Mouse (Mus musculus) left cerebral cortex, adult 2 months (tissue): ENCODE measurements around the gene Josd2. TPM values are rescaled to one million over a fixed set of nuclear protein-coding genes. Genes with fewer than 3 reads are reported as not detected.

Experiments used
- DNase-seq, 2 experiments: peaks; one replicate each; pipeline ENCODE4 v3.0.0; 2021 to 2022; ENCODE audit warnings: low spot score in 2 of 2, mixed read lengths in 1 of 2; ENCODE audit errors: extremely low spot score in 1 of 2
- H3K27ac ChIP-seq: fragments of 200-600 bp; 2 replicates; pipeline ENCODE4 v1.8.1; 2022
- H3K4me3 ChIP-seq: fragments of 200-600 bp; 2 replicates; pipeline ENCODE4 v1.8.1; 2022
- CTCF ChIP-seq: fragments of 200-600 bp; IDR thresholded peaks from 2 replicates; pipeline ENCODE4 v1.8.1; 2022; ENCODE audit warnings: antibody characterized with exemption, mild to moderate bottlenecking, moderate library complexity
- intact Hi-C: fragments of 180-260 bp; cut with DNase I; formaldehyde crosslinking; loops from one replicate; pipeline ENCODE4 v1.15.1; 2025
- total RNA-seq, 2 experiments: library from RNA; stranded (reverse); gene quantifications; 2 replicates each; pipeline ENCODE4 v1.2.3; 2021

The Josd2 gene
- total RNA-seq, 2 experiments from 2014 or later, result 72.3 to 86.6 TPM

DNA sequence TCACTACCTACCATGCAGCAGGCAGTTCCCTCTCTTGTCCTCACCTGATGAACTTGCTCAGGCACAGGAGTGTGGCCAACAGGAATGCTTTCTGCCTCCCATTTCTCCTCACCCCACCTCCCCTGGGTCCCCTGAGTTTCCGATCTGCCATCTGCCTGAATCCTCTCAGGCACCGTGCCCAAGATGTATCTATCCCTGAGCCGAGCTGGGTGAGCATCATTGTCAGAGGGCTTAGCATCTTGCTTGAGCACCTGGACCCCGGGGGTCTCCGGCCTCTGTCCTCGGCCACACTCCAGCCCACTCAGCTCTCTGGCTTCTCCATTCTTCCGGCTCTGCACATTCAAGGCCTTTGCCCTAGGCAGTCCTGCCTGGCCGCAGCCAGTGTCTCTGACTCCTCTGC, 29.8 kb upstream of the Josd2 start:
- TF ChIP-seq CTCF, result no peak
- H3K27ac ChIP-seq, result no peak overlapping the region
- DNase-seq, result no peak
- intact Hi-C loops, result no loop called here
- no peak overlapping the region for H3K4me3 ChIP-seq

DNA sequence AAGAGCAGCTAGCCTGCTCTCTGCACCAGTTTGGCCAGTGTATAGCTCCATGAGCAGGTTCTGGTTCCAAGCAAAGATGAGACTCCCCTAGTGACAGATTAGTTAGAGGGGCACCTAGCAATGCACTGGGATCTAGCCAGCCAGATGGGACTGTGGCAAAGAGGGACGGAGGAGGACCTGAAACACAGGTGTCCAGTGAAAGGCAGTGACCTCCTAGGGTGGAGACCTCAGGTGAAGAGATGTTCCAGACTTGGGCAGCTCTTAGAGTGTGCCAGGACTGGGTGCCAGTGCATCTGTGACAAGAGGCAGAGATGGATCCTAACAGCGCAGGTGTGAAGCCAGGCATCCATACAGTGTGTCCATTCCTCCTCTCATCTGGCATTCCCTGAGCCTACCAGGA, 28.1 kb upstream of the Josd2 start:
- DNase-seq, result no peak
- intact Hi-C loops, result no loop called here
- no peak for TF ChIP-seq CTCF
- Histone ChIP-seq H3K27ac (no peak overlapping the region), H3K4me3 (no peak overlapping the region)

DNA sequence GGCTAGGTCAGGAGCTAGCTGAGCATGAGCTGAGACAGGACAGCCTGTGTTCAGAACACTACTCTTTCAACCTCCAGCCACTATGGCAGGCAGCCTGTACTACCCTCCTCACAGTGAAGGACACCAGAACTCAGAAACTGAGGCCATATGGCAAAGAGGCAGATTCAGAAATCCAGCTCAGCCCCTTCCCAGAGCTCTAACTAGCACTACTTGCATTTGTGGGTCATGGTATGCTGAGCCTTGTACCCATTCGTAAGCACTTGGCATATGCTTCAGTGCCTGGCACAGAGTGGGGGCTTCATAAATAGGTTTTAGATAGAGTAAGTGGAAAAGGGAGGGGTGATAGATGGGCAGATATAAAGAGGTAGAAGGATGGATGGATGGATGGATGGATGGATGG, 27.3 kb upstream of the Josd2 start:
- no peak for TF ChIP-seq CTCF
- Histone ChIP-seq H3K27ac (no peak overlapping the region), H3K4me3 (no peak overlapping the region)
- no peak for DNase-seq
- intact Hi-C loops, result no loop called here

DNA sequence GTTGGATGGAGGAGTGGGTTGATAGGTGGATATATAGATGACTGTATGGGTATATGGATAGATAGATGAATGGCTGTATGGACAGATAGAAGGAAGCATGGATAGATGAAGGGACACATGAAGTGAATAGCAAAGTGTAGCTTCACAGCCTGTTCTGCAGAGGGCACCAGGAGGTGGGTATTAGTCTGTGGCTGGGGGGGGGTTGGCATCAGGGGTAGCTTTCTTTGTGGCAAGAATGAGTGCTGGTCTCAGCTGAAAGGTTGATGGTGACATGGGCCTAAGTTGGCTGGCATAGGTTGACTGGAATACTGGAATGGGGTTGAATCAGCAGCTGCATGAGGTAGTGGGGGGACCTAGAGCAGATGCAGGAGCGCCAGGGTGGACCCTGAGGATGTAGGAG, 26.6 kb upstream of the Josd2 start:
- DNase-seq, result no peak
- intact Hi-C loops, result no loop called here
- TF ChIP-seq CTCF, result no peak
- peak overlapping the region; percentile 99 for H3K27ac ChIP-seq
- peak overlapping the region; percentile 19; the same call in 1 of the 2 replicates for H3K4me3 ChIP-seq

DNA sequence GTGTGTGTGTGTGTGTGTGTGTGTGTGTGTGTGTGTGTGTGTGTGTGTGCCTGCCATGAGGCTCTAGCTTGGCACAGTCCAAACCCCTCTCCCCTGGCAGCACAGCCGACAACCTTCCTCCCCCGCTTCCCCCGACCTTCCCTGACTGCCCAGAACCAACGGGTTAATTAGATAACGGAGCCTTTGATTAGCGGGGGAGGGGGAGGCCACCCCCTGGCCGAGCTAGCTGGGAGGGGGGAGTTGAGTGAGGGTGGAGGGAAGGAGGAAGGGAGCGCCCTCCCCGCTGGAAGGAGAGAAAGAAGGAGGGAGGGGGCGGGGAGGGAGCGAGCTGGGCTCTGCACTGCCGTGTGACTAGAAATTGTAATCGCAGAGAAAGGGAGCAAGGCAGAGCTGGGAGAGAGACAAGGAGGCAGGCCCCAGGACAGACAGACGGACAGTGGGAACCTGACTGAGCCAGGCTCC, 26.1 kb upstream of the Josd2 start:
- peak overlapping the region; percentile 78 for H3K4me3 ChIP-seq
- intact Hi-C loops, result loop anchor here (1.0 to 2.0 kb wide), 2 partner anchors 11 to 21 kb away; no protein-coding TSS in a partner anchor
- no peak for TF ChIP-seq CTCF

DNA sequence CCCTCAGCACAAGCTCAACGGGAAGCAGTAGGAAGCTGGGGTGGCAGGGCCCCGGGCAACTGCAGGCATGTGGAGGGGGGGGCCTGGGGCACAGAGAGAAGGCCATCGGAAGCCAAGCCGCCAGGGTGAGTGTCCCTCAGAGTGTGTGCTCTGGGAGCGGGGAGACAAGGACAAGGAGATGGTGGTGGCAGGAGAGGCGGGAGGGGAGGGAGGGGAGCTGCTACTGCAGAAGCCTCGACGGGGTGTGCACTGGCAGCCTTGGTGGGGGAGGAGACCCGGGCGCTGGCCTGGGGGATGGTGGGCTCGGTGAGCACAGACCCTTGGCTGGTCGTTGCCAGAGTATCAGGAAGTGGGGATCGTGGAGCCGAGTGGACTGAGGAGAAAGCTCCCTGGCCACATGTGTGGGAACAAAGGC, 25.4 kb upstream of the Josd2 start:
- TF ChIP-seq CTCF, result no peak
- H3K4me3 ChIP-seq, result peak overlapping the region; percentile 78
- peak; percentile 47 to 51 for DNase-seq
- H3K27ac ChIP-seq, result peak overlapping the region; percentile 99
- intact Hi-C loops, result loop anchor here (1.0 to 2.0 kb wide), 2 partner anchors 12 to 20 kb away; no protein-coding TSS in a partner anchor

More for the DNA sequence above, 26.1 kb upstream of the Josd2 start:
- H3K27ac ChIP-seq, result peak overlapping the region; percentile 99
- peak; percentile 64 to 67 for DNase-seq

DNA sequence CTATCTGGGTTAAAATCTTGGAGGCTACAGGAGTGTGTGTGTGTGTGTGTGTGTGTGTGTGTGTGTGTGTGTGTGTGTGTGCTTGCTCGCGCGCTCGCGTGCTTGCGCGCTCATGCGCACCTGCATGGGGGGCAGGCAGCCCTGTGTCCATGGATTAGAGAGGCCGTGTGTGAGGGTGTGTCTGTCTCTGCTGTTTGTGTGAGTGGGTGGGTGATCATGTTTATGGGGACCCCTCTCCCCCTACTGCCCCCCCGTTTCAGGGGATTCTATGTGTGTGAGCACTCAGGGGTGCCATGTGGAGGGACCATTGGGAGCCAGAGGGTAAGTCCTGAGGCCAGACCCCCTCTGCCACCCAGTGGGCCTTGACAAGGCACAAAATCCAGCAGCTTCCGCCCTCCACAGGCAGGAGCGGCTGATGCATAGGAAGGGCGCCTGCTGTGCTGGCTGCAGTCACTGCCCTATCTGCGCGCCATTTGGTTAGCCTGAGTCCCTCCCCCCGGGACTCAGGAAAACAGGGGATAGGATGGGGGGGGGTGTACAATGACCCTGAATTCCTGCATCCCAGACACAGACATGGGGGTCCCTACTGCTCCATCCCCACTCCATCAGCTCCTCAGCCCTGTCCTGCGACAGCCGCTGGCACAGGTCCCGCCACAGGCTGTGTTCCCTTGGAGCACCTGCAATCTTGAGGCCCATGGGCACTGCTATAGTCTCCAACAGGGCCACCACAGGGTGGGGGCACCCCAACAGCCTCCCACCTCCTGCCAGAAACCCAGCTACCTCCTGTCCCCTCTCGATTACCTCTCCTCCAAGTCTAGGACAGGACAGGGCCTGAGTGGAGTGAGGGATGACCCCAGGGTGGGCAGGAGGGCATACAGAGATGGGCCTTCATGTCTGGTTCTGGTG, 24.3 kb upstream of the Josd2 start:
- peak; percentile 29 for TF ChIP-seq CTCF
- peak overlapping the region; percentile 78 for H3K4me3 ChIP-seq
- intact Hi-C loops, result loop anchor here (2.0 kb wide), 1 partner anchor 19 kb away; no protein-coding TSS in a partner anchor
- DNase-seq, result peak; percentile 43 to 47
- H3K27ac ChIP-seq, result peak overlapping the region; percentile 99

DNA sequence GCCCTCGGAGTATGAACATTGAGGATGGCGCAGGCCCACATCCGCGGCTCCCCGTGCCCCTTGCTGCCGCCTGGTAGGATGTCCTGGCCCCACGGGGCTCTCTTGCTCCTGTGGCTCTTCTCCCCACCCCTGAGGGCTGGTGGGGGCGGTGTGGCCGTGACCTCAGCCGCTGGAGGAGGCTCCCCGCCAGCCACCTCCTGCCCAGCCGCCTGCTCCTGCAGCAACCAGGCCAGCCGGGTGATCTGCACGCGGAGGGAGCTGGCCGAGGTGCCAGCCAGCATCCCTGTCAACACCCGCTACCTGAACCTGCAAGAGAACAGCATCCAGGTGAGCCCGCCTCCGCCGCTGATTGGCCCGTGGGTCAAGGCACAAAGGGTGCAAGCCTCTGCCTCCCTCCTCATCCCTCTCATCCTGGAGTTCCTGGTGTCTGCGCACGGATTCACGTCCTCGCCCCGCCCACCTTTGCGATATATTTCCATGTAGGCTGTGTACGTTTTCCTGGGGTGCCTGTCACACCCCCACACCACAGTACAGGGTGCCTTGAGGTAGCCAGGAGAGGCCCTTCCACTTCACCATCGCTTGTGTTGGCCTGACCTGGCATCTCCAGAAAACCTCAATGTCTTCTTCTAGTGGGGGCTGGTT, 22.8 kb upstream of the Josd2 start:
- intact Hi-C loops, result no loop called here
- TF ChIP-seq CTCF, result no peak
- peak in 1 of 2 experiments; percentile 39 for DNase-seq
- peak overlapping the region; percentile 70 for H3K27ac ChIP-seq
- peak overlapping the region; percentile 78 for H3K4me3 ChIP-seq

DNA sequence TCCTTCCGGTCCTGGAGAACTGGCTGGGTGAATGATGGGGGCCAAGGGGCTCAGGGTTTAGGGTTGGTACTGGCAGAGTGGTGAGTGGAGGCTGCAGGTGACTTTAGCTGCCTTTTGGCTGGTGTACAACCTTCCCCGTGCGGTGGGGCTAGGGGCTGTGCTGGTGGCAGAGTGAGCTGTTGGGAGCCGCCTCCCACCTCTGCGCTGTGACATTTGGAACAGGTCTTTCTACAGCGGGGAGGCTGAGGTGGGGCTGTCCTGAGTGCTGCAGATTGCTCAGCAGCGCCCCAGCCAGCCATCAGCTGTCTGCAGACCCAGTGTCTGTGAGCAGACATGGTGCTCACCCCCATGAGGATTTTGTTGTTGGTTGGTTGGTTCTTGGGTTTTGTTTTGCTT, 22.3 kb upstream of the Josd2 start:
- peak in 1 of 2 experiments; percentile 42 for DNase-seq
- Histone ChIP-seq H3K4me3 (peak overlapping the region; percentile 78), H3K27ac (peak overlapping the region; percentile 70)
- TF ChIP-seq CTCF, result no peak
- intact Hi-C loops, result no loop called here

DNA sequence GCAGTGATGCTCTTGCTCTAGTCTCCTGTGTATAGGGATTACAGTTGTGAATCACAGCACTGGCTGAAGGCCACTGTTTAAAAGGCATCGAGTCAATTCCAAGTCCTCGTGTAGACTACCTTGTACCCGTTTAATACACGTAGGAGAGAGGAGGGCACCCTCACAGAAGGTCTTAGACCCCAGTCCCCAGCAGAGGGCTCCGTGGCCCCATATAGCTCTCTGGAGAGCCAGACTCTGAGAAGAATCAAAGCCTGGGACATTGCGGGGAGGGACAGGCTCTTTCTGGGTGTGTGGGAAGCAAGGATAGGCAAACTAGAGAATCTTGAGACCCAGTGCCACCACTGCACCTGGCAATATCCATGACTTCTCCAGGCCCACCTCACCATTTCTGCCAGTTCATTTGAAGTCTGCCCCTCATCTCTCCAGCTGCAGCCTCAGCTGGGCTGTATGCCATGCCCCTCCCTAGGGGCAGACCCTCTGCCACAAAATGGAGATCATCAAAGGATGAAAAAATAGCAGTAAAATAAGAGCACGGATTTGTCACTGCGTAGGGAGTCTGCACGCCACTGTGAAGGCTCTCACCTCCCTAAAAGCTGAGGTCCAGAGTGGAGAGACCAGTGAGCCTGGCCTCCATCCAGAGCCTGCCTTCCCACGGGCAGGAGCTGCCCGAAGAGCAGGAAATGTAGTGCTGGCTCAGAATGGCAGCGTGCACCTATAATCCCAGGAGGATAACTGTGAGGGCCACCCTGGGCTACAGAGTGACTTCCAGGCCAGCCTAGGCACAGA, 21.5 kb upstream of the Josd2 start:
- intact Hi-C loops, result no loop called here
- TF ChIP-seq CTCF, result no peak; the same call in none of the 2 replicates
- Histone ChIP-seq H3K27ac (peak overlapping the region; percentile 70), H3K4me3 (peak overlapping the region; percentile 78)
- DNase-seq, result no peak

DNA sequence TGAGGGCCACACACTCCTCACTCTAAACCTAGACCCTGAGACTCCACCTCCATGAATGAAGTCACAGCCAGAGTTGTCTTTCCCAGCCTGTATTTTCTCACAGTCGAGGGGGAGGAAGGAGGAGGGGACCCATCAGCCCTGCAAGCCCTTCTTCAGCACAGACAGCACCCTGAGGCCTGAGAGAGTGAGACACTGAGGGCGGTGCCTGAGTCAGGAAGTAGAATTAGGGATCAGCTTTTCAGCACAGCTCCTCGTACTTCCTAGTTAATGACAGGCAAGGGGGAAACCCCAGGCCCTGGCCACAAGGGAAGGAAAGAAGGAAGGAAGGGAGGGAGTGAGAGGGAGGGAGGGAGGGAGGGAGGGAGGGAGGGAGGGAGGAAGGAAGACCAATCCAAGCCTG, 14.5 kb upstream of the Josd2 start:
- DNase-seq, result no peak
- TF ChIP-seq CTCF, result no peak
- Histone ChIP-seq H3K4me3 (no peak overlapping the region), H3K27ac (no peak overlapping the region)
- intact Hi-C loops, result no loop called here
